Mouse (Mus musculus): ENCODE measurements around the gene Atp10a. TPM values are rescaled to one million over a fixed set of nuclear protein-coding genes. Genes with fewer than 3 reads are reported as not detected.

Gene Atp10a
- polyA plus RNA-seq, 1 experiment from 2014 or later, result 1.5 TPM

GRCm38 (mm10) chr7:58658790-58659405, 2.9 kb downstream of the Atp10a start:
- Histone ChIP-seq H3K4me3 (peak overlapping the region; percentile 75), H3K27me3 (no peaks in the 10 kb centered on the region), H3K4me2 (peak overlapping the region; percentile 92), H3K27ac (peak overlapping the region; percentile 63; the same call in 1 of the 2 replicates), H3K36me3 (no peaks in the 10 kb centered on the region), H3K9ac (peak overlapping the region; percentile 61), H3K9me3 (replicated peaks) (no peaks in the 10 kb centered on the region), H3K4me1 (replicated peaks) (peaks cover 5% of the 10 kb centered on the region; the same call in 1 of the 2 replicates)
- no peak for ATAC-seq (replicated peaks; ENCODE audit: insufficient number of reproducible peaks, insufficient read depth, low FRiP score, low read depth)
- 26% methylated on average over 14 of the region's 14 CpGs for WGBS

GRCm38 (mm10) chr7:58660046-58660445, 4.1 kb downstream of the Atp10a start:
- no peak for ATAC-seq (replicated peaks; ENCODE audit: insufficient number of reproducible peaks, insufficient read depth, low FRiP score, low read depth)
- Histone ChIP-seq H3K27ac (no peak overlapping the region), H3K9me3 (replicated peaks) (no peaks in the 10 kb centered on the region), H3K36me3 (no peaks in the 10 kb centered on the region), H3K4me2 (no peak overlapping the region), H3K9ac (no peak overlapping the region), H3K4me1 (replicated peaks) (peaks cover 5% of the 10 kb centered on the region; the same call in 1 of the 2 replicates), H3K27me3 (no peaks in the 10 kb centered on the region), H3K4me3 (no peak overlapping the region)

- 90% methylated on average over 5 of the region's 5 CpGs for WGBS
- Histone ChIP-seq H3K9ac (no peak overlapping the region), H3K27me3 (no peaks in the 10 kb centered on the region), H3K4me3 (no peak overlapping the region), H3K27ac (no peak overlapping the region), H3K4me2 (no peak overlapping the region), H3K9me3 (replicated peaks) (no peaks in the 10 kb centered on the region), H3K36me3 (no peaks in the 10 kb centered on the region), H3K4me1 (replicated peaks) (peaks cover 5% of the 10 kb centered on the region; the same call in 1 of the 2 replicates)
- ATAC-seq (replicated peaks; ENCODE audit: insufficient number of reproducible peaks, insufficient read depth, low FRiP score, low read depth), result no peak
Observed at GRCm38 (mm10) chr7:58660665-58661064, 4.7 kb downstream of the Atp10a start.

GRCm38 (mm10) chr7:58661076-58661475, 5.1 kb downstream of the Atp10a start:
- no peak for ATAC-seq (replicated peaks; ENCODE audit: insufficient number of reproducible peaks, insufficient read depth, low FRiP score, low read depth)

GRCm38 (mm10) chr7:58668617-58669016, 12.7 kb downstream of the Atp10a start:
- WGBS, result 61% methylated on average over 1 of the region's 1 CpGs

More at GRCm38 (mm10) chr7:58661076-58661475, 5.1 kb downstream of the Atp10a start:
- Histone ChIP-seq H3K27me3 (no peaks in the 10 kb centered on the region), H3K9me3 (replicated peaks) (no peaks in the 10 kb centered on the region), H3K9ac (no peak overlapping the region), H3K27ac (no peak overlapping the region), H3K36me3 (no peaks in the 10 kb centered on the region), H3K4me3 (no peak overlapping the region), H3K4me1 (replicated peaks) (peaks cover 5% of the 10 kb centered on the region; the same call in 1 of the 2 replicates), H3K4me2 (no peak overlapping the region)
- WGBS, result 84% methylated on average over 7 of the region's 7 CpGs

GRCm38 (mm10) chr7:58676075-58676474, 20.1 kb downstream of the Atp10a start:
- no peak overlapping the region for H3K27ac ChIP-seq
- no peaks in the 10 kb centered on the region for H3K9me3 ChIP-seq (replicated peaks)
- H3K27me3 ChIP-seq, result no peaks in the 10 kb centered on the region
- H3K36me3 ChIP-seq, result no peaks in the 10 kb centered on the region
- H3K4me1 ChIP-seq (replicated peaks), result no peaks in the 10 kb centered on the region
- H3K9ac ChIP-seq, result no peak overlapping the region
- ATAC-seq (replicated peaks; ENCODE audit: insufficient number of reproducible peaks, insufficient read depth, low FRiP score, low read depth), result no peak
- H3K4me2 ChIP-seq, result no peak overlapping the region
- WGBS, result 57% methylated on average over 3 of the region's 3 CpGs
- H3K4me3 ChIP-seq, result no peak overlapping the region

More at GRCm38 (mm10) chr7:58668617-58669016, 12.7 kb downstream of the Atp10a start:
- no peak for ATAC-seq (replicated peaks; ENCODE audit: insufficient number of reproducible peaks, insufficient read depth, low FRiP score, low read depth)
- Histone ChIP-seq H3K9ac (no peak overlapping the region), H3K36me3 (no peaks in the 10 kb centered on the region), H3K9me3 (replicated peaks) (no peaks in the 10 kb centered on the region), H3K4me3 (no peak overlapping the region), H3K4me1 (replicated peaks) (0 out of 2 replicates have a peak, but pooled peaks cover 4% of the 10 kb centered on the region), H3K27ac (no peak overlapping the region), H3K4me2 (no peak overlapping the region), H3K27me3 (no peaks in the 10 kb centered on the region)

- H3K4me2 ChIP-seq, result no peak overlapping the region
- no peaks in the 10 kb centered on the region for H3K27me3 ChIP-seq
- no peak overlapping the region for H3K9ac ChIP-seq
- H3K27ac ChIP-seq, result no peak overlapping the region
- H3K9me3 ChIP-seq (replicated peaks), result no peaks in the 10 kb centered on the region
- H3K36me3 ChIP-seq, result no peaks in the 10 kb centered on the region
- no peaks in the 10 kb centered on the region for H3K4me1 ChIP-seq (replicated peaks)
- ATAC-seq (replicated peaks; ENCODE audit: insufficient number of reproducible peaks, insufficient read depth, low FRiP score, low read depth), result no peak
- WGBS, result 43% methylated on average over 5 of the region's 5 CpGs
- no peak overlapping the region for H3K4me3 ChIP-seq
Observed at GRCm38 (mm10) chr7:58677111-58677805, 21.3 kb downstream of the Atp10a start.

- Histone ChIP-seq H3K4me3 (no peak overlapping the region), H3K4me1 (replicated peaks) (no peaks in the 10 kb centered on the region; the same call in 1 of the 2 replicates), H3K9ac (no peak overlapping the region), H3K27me3 (no peaks in the 10 kb centered on the region), H3K9me3 (replicated peaks) (no peaks in the 10 kb centered on the region), H3K36me3 (no peaks in the 10 kb centered on the region), H3K27ac (no peak overlapping the region), H3K4me2 (no peak overlapping the region)
- no peak for ATAC-seq (replicated peaks; ENCODE audit: insufficient number of reproducible peaks, insufficient read depth, low FRiP score, low read depth)
- 82% methylated on average over 1 of the region's 1 CpGs for WGBS
Observed at GRCm38 (mm10) chr7:58685967-58686366, 30.0 kb downstream of the Atp10a start.

- H3K4me1 ChIP-seq (replicated peaks), result no peaks in the 10 kb centered on the region; the same call in 1 of the 2 replicates
- WGBS, result 40% methylated on average over 5 of the region's 5 CpGs
- H3K4me2 ChIP-seq, result no peak overlapping the region
- no peak for ATAC-seq (replicated peaks; ENCODE audit: insufficient number of reproducible peaks, insufficient read depth, low FRiP score, low read depth)
- no peak overlapping the region for H3K27ac ChIP-seq
- no peaks in the 10 kb centered on the region for H3K27me3 ChIP-seq
- no peaks in the 10 kb centered on the region for H3K9me3 ChIP-seq (replicated peaks)
- H3K9ac ChIP-seq, result no peak overlapping the region
- no peak overlapping the region for H3K4me3 ChIP-seq
- H3K36me3 ChIP-seq, result no peaks in the 10 kb centered on the region
Observed at GRCm38 (mm10) chr7:58686573-58686972, 30.6 kb downstream of the Atp10a start.

GRCm38 (mm10) chr7:58686997-58687396, 31.0 kb downstream of the Atp10a start:
- H3K9ac ChIP-seq, result no peak overlapping the region
- no peak overlapping the region for H3K27ac ChIP-seq
- no peak overlapping the region for H3K4me3 ChIP-seq
- H3K4me2 ChIP-seq, result no peak overlapping the region
- WGBS, result 71% methylated on average over 2 of the region's 2 CpGs
- no peaks in the 10 kb centered on the region for H3K27me3 ChIP-seq
- no peaks in the 10 kb centered on the region for H3K36me3 ChIP-seq
- H3K9me3 ChIP-seq (replicated peaks), result no peaks in the 10 kb centered on the region
- no peaks in the 10 kb centered on the region; the same call in 1 of the 2 replicates for H3K4me1 ChIP-seq (replicated peaks)
- no peak for ATAC-seq (replicated peaks; ENCODE audit: insufficient number of reproducible peaks, insufficient read depth, low FRiP score, low read depth)

GRCm38 (mm10) chr7:58690069-58690923, 34.3 kb downstream of the Atp10a start:
- H3K9me3 ChIP-seq (replicated peaks), result no peaks in the 10 kb centered on the region
- H3K27ac ChIP-seq, result no peak overlapping the region
- no peak overlapping the region for H3K9ac ChIP-seq
- peaks cover 7% of the 10 kb centered on the region for H3K4me1 ChIP-seq (replicated peaks)
- H3K4me3 ChIP-seq, result no peak overlapping the region
- H3K36me3 ChIP-seq, result no peaks in the 10 kb centered on the region
- H3K27me3 ChIP-seq, result no peaks in the 10 kb centered on the region
- no peak overlapping the region for H3K4me2 ChIP-seq
- WGBS, result 53% methylated on average over 6 of the region's 6 CpGs
- no peak for ATAC-seq (replicated peaks; ENCODE audit: insufficient number of reproducible peaks, insufficient read depth, low FRiP score, low read depth)

Measured in heart, embryonic 15.5 days (tissue).